Mouse (Mus musculus) kidney, adult 2 months (tissue): ENCODE measurements around the gene Creld2. TPM values are rescaled to one million over a fixed set of nuclear protein-coding genes. Genes with fewer than 3 reads are reported as not detected.
A peak's percentile ranks its signal among the peaks of the same experiment; 100 is the strongest.

Experiments
- DNase-seq: peaks from one replicate; pipeline ENCODE4 v3.0.0; 2021
- H3K27ac ChIP-seq: fragments of 200-500 bp; 2 replicates; pipeline ENCODE4 v1.5.1; 2012; ENCODE audit warnings: low read depth, low read length, control low read depth, inconsistent platforms; ENCODE audit not compliant: insufficient read depth
- H3K27me3 ChIP-seq: fragments of 200-500 bp; replicated peaks from 2 replicates; pipeline ENCODE4 v1.6.1; 2012; ENCODE audit warnings: mild to moderate bottlenecking, moderate library complexity, low read length, inconsistent platforms; ENCODE audit not compliant: control insufficient read depth, insufficient read depth
- H3K36me3 ChIP-seq: fragments of 200-500 bp; 2 replicates; pipeline ENCODE4 v1.6.1; 2012; ENCODE audit warnings: mild to moderate bottlenecking, moderate library complexity, low read length, inconsistent platforms; ENCODE audit not compliant: control insufficient read depth, insufficient read depth
- H3K4me1 ChIP-seq: fragments of 200-500 bp; 2 replicates; pipeline ENCODE4 v1.6.1; 2011; ENCODE audit warnings: low read length; ENCODE audit not compliant: control insufficient read depth, insufficient read depth
- H3K4me3 ChIP-seq: fragments of 200-500 bp; 2 replicates; pipeline ENCODE4 v1.5.1; 2011; ENCODE audit warnings: mild to moderate bottlenecking, low read depth, low read length, control low read depth; ENCODE audit not compliant: insufficient read depth
- CTCF ChIP-seq: fragments of 200-500 bp; conservative IDR thresholded peaks from 2 replicates; pipeline ENCODE4 v1.5.1; 2011; ENCODE audit warnings: low read depth, mild to moderate bottlenecking, control low read depth, low read length, moderate library complexity, mixed read lengths; ENCODE audit not compliant: insufficient read depth, insufficient read length
- POLR2A ChIP-seq: fragments of 200-500 bp; IDR thresholded peaks from one replicate; pipeline ENCODE4 v1.6.1; 2011; ENCODE audit warnings: low read depth, low read length, control low read depth
- WGBS: fragments of 180-500 bp; shearing (Covaris S2); methylation state at CpG from one replicate; pipeline ENCODE4 v1.1.7; 2018; 5-methylcytosine and 5-hydroxymethylcytosine counted together
- polyA plus RNA-seq: library from polyadenylated mRNA; depleted of rRNA; stranded (reverse); fragments of >200 nt; gene quantifications from 2 replicates; pipeline ENCODE4 v1.2.3, GENCODE M21; 2012

The Creld2 gene
- polyA plus RNA-seq, 1 experiment: 30.4 TPM

GRCm38 (mm10) chr15:88854119-88854968, 34.9 kb downstream of the Creld2 start:
- TF ChIP-seq POLR2A (no peak), CTCF (no peak)
- H3K36me3 ChIP-seq: no peaks in the 10 kb centered on the region
- peak overlapping the region; percentile 83 for H3K27ac ChIP-seq
- 13% methylated on average over 6 of the region's 6 CpGs for WGBS
- no peaks in the 10 kb centered on the region for H3K27me3 ChIP-seq
- no peak overlapping the region for H3K4me3 ChIP-seq
- DNase-seq: peak; percentile 95
- H3K4me1 ChIP-seq: peaks cover 58% of the 10 kb centered on the region

GRCm38 (mm10) chr15:88854969-88855830, 35.8 kb downstream of the Creld2 start:
- TF ChIP-seq POLR2A (no peak), CTCF (no peak)
- Histone ChIP-seq H3K4me1 (peaks cover 52% of the 10 kb centered on the region), H3K27me3 (no peaks in the 10 kb centered on the region), H3K27ac (peak overlapping the region; percentile 83), H3K36me3 (no peaks in the 10 kb centered on the region), H3K4me3 (no peak overlapping the region)
- DNase-seq: peak; percentile 69
- WGBS: 42% methylated on average over 15 of the region's 15 CpGs

- 38% methylated on average over 6 of the region's 6 CpGs for WGBS
- TF ChIP-seq POLR2A: no peak
- H3K36me3 ChIP-seq: no peaks in the 10 kb centered on the region
- no peak overlapping the region for H3K4me3 ChIP-seq
- peaks cover 48% of the 10 kb centered on the region for H3K4me1 ChIP-seq
- H3K27me3 ChIP-seq: no peaks in the 10 kb centered on the region
- peak overlapping the region; percentile 21 for H3K27ac ChIP-seq
- peak; percentile 39 for DNase-seq
Measured at GRCm38 (mm10) chr15:88855896-88856417, 36.5 kb downstream of the Creld2 start.

- no peaks in the 10 kb centered on the region for H3K36me3 ChIP-seq
- H3K27ac ChIP-seq: no peak overlapping the region
- no peak overlapping the region for H3K4me3 ChIP-seq
- peaks cover 48% of the 10 kb centered on the region for H3K4me1 ChIP-seq
- no peak for DNase-seq
- TF ChIP-seq CTCF (no peak), POLR2A (no peak)
- H3K27me3 ChIP-seq: no peaks in the 10 kb centered on the region
- 80% methylated on average over 5 of the region's 5 CpGs for WGBS
Measured at GRCm38 (mm10) chr15:88856613-88857012, 37.2 kb downstream of the Creld2 start.

- no peak for DNase-seq
- H3K27ac ChIP-seq: no peak overlapping the region
- H3K4me1 ChIP-seq: peaks cover 41% of the 10 kb centered on the region
- no peak overlapping the region for H3K4me3 ChIP-seq
- H3K36me3 ChIP-seq: no peaks in the 10 kb centered on the region
- TF ChIP-seq CTCF: no peak
- no peak for TF ChIP-seq POLR2A
- no peaks in the 10 kb centered on the region for H3K27me3 ChIP-seq
- WGBS: 96% methylated on average over 7 of the region's 7 CpGs
Measured at GRCm38 (mm10) chr15:88857361-88857760, 37.9 kb downstream of the Creld2 start.

- no peak overlapping the region for H3K4me3 ChIP-seq
- DNase-seq: peak; percentile 69
- no peak overlapping the region for H3K27ac ChIP-seq
- no peak for TF ChIP-seq POLR2A
- TF ChIP-seq CTCF: no peak
- peaks cover 33% of the 10 kb centered on the region for H3K4me1 ChIP-seq
- no peaks in the 10 kb centered on the region for H3K27me3 ChIP-seq
- H3K36me3 ChIP-seq: peaks cover 1% of the 10 kb centered on the region
- WGBS: 48% methylated on average over 3 of the region's 3 CpGs
Measured at GRCm38 (mm10) chr15:88858141-88858541, 38.7 kb downstream of the Creld2 start.

- no peaks in the 10 kb centered on the region for H3K27me3 ChIP-seq
- peaks cover 7% of the 10 kb centered on the region for H3K36me3 ChIP-seq
- peaks cover 28% of the 10 kb centered on the region for H3K4me1 ChIP-seq
- no peak overlapping the region for H3K4me3 ChIP-seq
- 81% methylated on average over 2 of the region's 2 CpGs for WGBS
- DNase-seq: no peak
- H3K27ac ChIP-seq: no peak overlapping the region
- TF ChIP-seq CTCF (no peak), POLR2A (no peak)
Measured at GRCm38 (mm10) chr15:88858707-88859106, 39.3 kb downstream of the Creld2 start.
